Mouse (Mus musculus) NIH3T3 (cell line): ENCODE measurements around the gene Vamp5.

Source experiments
- DNase-seq: peaks from one replicate; pipeline ENCODE4 v3.0.0-alpha.2; 2012; ENCODE audit warnings: low read depth

Gene Vamp5

DNA sequence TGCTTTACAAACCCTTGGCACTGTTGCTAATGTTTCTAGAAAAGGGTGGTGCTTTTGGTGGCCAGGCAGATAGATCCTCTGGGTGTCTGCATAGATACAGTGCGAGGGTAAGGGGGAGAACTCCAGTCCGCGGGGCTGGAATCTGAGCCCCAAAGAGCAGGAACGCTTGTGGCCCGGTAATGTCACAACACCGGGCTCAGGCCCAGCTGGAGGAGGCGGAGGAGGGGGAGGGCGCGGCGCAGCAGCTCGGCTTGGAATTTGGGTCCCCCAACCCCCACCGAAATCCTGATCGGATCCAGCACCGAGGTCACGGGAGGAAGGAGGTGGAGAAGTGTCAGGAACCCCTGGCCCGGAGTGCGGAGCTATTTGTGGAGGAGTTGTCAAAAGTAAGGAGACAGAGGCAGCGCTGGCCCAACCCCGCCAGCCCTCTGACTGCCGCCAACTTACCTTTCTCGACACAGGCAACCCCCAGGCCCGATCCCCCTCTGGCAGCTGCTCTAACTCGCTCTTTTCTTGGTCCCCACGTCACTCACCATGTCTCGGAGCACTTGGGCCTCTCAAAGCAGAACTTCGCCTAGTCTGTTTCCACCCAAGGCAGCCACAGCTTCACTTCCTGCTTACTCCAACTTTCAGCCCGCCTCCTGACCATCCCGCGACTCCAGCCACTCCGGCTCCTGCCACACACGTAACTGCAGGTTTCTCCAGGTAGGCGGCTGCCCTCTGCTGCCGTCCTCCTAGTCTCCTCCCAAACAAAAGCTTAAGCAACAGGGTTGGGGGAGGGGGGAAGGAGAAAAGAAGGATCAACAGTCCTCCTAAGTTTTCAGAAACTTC is 9.9 kb upstream of the Vamp5 start, which contains the start of gene Vamp8:
Gene Vamp8, minus strand, starts transcription at position 763 of the 831 bp plus-strand sequence.
- DNase-seq = peak; percentile 88

DNA sequence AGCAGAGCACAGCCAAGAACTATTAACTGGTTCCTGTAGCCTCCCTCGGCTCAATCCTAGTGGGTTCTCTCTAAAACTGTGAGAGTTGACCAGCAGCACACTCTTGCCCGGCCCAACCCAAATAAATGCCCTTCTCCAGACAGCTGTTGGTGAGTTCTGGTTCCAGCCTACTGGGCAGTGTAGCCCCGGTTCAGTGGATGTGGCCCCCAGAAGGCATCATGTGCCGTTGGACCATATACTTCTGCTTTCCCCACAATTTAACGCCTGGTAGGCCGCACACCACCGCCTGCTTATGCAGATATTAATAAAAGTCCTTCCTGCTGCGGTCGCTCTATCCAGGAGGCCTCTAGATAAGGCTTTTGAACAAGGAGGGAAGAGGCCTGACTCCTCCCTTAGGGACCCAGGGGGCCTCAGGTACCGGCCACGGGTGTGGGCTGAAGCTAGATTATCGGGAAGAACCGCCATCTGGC is 9.2 kb upstream of the Vamp5 start:
- peak; percentile 58 for DNase-seq

DNA sequence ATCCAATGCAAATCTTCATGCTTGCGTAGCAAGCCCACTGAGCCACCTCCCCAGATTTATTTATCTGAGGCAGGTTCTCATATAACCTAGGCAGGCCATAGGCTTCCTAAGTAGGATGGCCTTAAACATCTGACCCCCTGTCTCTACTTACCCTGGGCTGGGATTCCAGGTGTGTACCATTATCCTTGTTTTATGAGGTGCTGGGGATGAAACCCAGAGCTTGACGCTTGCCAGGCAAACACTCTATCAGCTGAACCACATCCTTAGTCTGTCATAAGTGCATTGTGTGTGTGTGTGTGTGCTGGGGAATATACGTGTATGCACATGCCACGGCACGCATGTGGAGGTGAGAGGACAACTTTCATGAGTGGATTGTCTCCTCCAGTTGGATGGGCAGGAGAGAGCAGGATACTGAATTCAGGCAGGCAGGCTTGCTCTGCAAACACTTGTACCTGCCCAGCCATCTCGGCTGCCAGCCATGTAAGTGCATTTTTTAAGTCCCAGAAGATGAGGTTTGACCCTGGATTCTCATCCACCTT is 8.6 kb upstream of the Vamp5 start:
- DNase-seq = no peak

DNA sequence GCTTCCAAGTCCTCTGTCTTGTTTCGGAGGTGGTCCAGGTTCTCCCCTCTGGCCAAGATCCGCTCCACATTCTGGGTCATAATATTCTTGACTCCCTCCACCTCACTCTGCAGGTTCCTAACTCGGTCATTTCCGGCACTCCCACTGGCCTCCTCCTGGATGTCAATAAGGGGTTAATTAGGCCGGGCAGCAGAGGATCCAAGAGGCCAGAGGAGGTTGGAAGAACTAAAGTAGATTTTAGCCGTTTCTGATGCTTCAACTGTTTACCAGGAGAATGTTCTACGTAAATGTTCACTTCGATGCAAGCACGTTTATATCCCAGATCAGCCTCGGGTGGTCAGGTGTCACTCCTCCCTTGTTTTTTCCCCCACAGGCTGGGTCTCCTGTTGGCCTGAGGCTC is 8.0 kb upstream of the Vamp5 start:
- DNase-seq = no peak

- DNase-seq = no peak
Measured at GRCm38 (mm10) chr6:72387816-72388215, 7.5 kb upstream of the Vamp5 start.

- DNase-seq = no peak
Measured at GRCm38 (mm10) chr6:72386561-72386960, 6.3 kb upstream of the Vamp5 start.

DNA sequence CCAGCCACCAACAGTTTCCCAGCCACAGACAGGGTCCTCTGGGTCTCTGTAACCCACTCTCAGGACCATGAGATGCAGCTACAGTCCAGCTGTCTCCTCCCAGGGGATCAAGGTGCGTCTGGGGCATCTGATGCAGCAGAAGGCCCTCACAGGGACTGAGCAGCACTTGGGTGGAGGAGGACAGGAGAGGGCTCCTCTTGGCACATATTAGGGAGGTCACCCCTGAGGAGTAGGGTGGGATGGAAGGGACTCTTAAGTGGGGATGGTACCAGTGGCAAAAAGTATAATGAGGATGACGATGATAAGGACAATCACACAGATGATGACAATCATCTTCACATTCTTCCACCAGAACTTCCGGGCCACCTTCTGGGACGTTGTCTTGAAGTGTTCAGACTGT is 5.0 kb upstream of the Vamp5 start:
- no peak for DNase-seq

DNA sequence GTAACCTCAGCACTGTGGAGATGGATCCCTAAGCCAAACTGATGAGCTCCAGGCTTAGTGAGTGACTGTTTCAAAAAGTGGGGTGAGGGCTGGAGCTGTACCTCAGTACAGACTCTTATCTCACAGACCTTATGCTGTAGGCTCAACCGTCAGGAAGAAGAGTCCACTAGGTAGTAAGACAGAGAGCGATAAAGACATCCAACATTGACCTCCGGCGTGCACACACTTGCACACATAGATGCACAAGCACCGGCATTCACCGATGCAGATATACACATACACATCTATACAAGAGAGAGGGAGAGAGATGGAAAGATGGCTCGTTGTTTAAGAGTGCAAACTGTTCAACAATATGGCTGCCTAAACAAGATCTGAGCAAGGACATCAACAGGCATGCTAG is 3.7 kb upstream of the Vamp5 start:
- DNase-seq = no peak

GRCm38 (mm10) chr6:72383142-72383820 is 3.0 kb upstream of the Vamp5 start:
- no peak for DNase-seq

DNA sequence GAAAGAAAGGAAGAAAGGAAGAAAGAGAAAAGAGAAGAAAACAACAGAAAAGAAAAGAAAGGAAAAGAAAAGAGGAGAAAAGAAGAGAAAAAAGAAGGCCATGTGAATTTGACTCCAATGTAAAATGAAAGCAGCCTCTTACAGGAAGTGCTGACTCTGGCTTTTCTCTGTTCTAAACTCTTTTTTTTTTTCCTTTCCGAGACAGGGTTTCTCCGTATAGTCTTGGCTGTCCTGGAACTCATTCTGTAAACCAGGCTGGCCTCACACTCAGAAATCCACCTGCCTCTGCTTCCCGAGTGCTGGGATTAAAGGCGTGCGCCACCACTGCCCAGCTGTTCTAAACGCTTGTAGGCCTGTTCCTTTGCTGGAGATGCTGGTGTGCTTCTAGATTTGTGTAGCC is 2.2 kb upstream of the Vamp5 start:
- DNase-seq = no peak

- peak; percentile 63 for DNase-seq
Measured at GRCm38 (mm10) chr6:72379377-72380130, 714 bp downstream of the Vamp5 start.

- DNase-seq = no peak
Measured at GRCm38 (mm10) chr6:72378510-72379234, 1.6 kb downstream of the Vamp5 start.

DNA sequence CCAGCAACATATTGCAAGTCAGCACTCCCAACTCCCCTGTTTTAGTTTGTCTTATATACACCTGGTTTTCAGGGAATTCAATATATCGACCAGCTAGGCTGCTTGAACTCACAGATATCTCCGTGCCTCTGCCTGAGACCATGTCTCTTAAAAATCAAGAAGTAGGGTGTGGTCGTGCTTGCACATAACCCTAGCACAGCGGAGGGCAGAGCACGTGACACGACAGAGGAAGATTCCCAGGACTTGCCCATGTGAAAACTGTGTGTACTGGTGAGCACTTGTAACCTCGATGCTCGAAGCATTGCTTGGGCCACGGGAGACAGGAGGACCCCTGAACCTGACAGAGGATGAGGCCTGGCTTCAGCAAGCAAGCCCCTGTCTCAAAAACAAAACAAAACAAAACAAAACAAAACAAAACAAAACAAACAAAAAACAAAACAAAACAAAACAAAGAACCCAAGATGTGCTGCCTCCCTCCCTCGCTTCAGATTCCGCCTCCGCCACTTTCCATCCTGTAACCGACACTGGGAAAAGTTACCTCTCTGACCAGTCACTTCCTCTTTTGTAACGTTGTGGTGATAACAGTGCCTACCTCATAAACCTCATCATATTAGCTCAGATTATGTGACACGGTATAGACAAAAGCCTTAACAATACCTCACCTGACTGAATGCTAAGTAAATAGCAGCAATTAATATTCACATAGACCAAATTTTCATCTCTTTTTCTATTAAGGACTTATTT is 5.3 kb downstream of the Vamp5 start:
- DNase-seq = no peak

DNA sequence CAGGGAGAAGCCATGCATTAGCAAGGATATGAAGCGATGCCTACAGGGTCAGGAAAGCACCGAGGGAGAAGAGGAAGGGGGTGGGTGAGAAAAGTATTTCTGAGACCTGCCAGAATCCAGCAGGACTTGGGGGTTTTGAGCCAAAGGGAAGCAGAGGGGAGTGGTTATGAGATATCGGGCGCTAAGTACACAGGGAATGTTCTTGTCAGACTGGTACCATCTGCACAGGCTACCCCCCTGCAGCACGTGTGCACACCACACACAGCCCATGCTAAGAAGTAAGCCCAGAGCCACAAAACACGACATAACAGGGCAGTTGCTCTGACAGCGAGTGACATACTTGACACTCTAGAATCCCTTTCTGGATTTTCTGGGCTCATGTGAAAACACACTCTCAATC is 6.1 kb downstream of the Vamp5 start:
- no peak for DNase-seq

DNA sequence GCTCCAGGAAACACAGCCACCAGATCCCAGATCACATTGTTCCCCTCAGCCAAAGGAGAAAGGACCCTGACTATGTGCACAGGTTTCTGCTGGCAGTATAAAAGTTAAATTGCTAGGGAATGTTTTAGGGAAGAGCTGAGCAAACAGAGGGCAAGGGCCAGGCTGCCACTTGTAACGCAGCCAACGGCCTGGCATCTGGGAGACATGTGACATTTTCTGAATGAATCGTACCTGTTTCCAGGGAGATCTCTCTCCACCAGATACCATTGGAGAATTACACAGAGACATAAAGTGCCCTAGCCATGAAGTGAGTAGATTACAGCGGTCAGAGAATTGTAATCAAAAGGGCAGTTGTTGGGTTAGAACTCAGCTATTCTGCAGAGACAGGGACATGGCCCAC is 7.1 kb downstream of the Vamp5 start:
- DNase-seq = no peak

- DNase-seq = peak; percentile 52
Measured at GRCm38 (mm10) chr6:72371571-72371970, 8.7 kb downstream of the Vamp5 start.

DNA sequence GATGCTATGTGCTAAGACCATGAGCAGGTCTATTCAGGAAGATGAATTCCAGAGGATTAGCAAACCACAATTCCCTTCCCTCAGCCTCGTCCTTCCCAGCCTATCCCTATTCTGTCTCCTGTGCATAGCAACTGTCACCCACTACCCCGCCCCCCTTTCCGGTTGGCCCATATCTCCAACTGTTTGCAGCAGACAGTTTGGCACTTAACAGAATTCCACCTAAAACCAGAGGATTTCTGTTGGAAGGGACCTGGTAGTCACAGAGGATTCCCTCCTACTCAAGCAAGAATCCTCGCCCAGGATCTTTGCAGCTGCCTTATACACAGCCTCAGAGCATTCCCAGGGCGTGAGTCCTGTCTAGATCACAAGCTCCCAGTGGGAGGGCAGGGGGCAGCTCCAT is 9.1 kb downstream of the Vamp5 start:
- peak; percentile 71 for DNase-seq

DNA sequence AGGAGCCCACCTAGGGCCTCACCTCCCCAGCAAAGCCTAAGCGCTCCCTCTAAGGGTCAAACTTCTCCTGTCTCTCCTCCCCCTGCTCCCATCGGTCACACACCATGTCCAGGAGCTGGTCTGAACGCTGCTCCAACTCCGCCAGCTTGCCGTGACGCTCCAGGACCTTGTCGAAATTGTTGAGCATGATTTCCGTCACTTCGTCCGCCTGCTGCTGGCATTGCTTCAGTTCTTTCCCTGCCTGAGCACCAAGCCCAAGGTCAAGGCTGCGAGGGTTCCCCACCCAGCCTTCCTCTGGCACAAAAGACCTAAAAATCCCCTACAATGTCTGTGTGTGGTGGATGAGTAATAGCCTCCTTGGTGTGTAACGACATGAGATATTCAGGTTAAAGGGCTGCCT is 10.2 kb downstream of the Vamp5 start:
- peak; percentile 55 for DNase-seq

DNA sequence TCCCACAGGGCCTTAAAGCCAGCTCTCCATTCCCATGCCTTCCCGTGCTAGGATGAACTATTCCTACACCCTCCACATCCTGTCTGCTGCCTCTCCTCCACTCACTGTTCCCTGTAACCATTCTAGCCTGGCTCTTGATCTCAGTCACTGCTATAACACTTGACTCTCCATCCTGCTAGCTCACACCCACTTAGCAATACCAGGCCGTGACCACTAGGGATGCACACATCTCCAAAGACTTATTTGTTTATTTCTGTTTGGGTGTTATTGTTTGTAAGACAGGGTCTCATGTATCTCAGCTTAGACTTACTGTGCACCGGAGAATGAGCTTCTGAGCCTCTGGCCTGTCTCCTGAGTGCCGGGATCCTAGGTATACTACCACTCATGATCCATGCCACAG is 10.7 kb downstream of the Vamp5 start:
- DNase-seq = no peak

DNA sequence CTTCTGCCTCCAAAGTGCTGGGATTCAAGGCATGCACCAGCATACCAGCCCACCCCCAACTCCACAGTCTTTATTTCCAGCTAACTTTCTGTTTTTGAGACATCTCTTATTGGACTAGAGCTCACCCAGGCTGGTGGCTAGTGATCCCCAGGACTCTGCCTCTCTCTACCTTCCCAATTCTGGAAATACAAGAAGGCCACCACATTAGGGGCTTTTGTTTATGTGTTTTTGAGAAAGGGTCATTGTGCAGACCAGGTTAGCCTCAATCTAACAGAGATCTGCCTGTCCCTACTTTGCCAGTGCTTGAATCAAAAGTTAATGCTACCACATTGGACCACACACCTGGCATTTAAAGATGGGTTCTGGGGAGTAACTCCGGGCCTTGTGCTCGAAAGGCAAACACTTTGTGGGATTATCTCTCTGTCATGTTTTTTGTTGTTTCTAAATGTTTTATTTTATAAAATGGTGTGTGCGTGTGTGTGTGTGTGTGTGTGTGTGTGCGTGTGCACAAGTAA is 12.8 kb downstream of the Vamp5 start:
- no peak for DNase-seq
